Mouse (Mus musculus): Measurements from ENCODE around the gene Armh1. TPM values are rescaled to one million over a fixed set of nuclear protein-coding genes. Genes with fewer than 3 reads are reported as not detected.
A peak's percentile ranks its signal among the peaks of the same experiment; 100 is the strongest.

Gene Armh1
- polyA plus RNA-seq, 1 experiment from 2014 or later, result 1.1 TPM

GRCm38 (mm10) chr4:117280397-117280930 lies 28.5 kb upstream of the Armh1 start:
- Histone ChIP-seq H3K9ac (no peak overlapping the region), H3K4me1 (replicated peaks) (peaks cover 95% of the 10 kb centered on the region)

DNA sequence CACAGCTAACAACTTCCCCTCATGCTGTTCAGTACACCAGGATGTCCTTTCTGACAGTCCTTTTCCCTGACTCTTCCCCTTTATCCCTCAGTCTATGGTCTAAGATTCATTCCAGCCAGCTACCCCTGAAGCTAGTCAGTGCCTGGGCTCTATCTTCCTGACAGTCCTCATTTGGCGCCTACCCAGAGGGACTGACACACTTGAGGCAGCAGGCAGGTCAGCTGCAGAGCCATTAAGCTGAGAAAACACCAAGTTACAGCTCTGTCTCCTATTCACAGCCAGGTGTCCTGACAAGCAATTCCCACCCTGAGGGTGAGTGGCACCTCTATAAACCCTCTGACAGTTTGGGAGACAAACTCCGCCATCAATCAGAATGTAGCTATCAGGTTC lies 27.3 kb upstream of the Armh1 start:
- Histone ChIP-seq H3K9ac (0 out of 2 replicates have a peak overlapping the region, but pooled peaks have one; percentile 35), H3K27ac (0 out of 2 replicates have a peak overlapping the region, but pooled peaks have one; percentile 74), H3K4me3 (no peak overlapping the region), H3K4me1 (replicated peaks) (peaks cover 83% of the 10 kb centered on the region), H3K27me3 (no peaks in the 10 kb centered on the region), H3K36me3 (peaks cover 76% of the 10 kb centered on the region), H3K4me2 (no peak overlapping the region), H3K9me3 (no peaks in the 10 kb centered on the region)
- WGBS, result 77% methylated on average over 2 of the region's 2 CpGs
- no peak for ATAC-seq (ENCODE audit: low FRiP score)

More at GRCm38 (mm10) chr4:117280397-117280930, 28.5 kb upstream of the Armh1 start:
- peak overlapping the region; percentile 60 for H3K27ac ChIP-seq
- 81% methylated on average over 8 of the region's 8 CpGs for WGBS
- no peak for ATAC-seq (ENCODE audit: low FRiP score)
- H3K36me3 ChIP-seq, result peaks cover 76% of the 10 kb centered on the region
- no peak overlapping the region for H3K4me2 ChIP-seq
- no peaks in the 10 kb centered on the region for H3K9me3 ChIP-seq
- 0 out of 2 replicates have a peak, but pooled peaks cover 4% of the 10 kb centered on the region for H3K27me3 ChIP-seq
- no peak overlapping the region for H3K4me3 ChIP-seq

DNA sequence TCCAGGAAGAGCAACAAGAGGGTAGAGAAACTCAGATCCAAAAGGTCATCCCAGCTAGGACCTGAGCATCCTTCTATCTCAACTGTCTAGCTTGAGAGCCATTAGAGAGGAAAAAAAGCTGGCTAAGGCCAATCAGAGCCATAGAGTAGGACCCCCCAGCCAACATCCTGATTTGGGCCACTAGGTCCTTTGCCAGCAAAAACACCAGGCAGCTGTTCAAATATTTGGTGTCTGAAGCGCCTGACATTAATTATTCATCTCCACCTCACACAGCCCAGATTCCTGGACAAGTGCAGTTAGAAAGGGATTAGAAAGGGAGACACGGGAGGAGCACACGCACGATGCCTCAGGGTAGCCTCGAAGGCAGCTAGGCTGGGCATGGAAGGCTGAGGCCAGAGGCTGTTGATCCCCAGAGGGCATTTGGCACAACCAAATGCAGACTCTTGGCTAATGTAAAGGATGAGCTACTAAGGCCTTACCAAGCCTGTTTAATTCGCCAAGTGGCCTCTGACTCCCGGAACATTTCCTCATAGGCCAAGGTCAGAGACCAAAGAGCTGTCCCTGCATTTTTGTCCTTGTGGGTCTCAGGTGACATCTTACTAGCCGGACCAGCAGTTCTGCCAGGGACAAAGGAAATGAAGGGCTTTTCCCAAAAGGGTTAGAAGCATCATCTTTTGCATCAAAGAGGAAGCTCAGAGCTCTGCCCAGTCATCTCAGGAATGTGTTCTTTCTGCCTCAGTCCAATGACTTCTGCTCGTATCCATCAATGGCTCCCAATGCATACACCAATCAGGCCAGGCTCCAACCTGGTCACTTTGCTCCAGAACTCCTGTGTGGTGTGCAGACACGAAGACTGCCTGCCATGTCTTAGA lies 26.7 kb upstream of the Armh1 start:
- no peak overlapping the region for H3K9ac ChIP-seq
- ATAC-seq (ENCODE audit: low FRiP score), result no peak
- no peaks in the 10 kb centered on the region for H3K9me3 ChIP-seq
- 61% methylated on average over 10 of the region's 10 CpGs for WGBS
- no peak overlapping the region for H3K4me3 ChIP-seq
- peak overlapping the region; percentile 74 for H3K27ac ChIP-seq
- H3K36me3 ChIP-seq, result peaks cover 75% of the 10 kb centered on the region
- H3K4me1 ChIP-seq (replicated peaks), result peaks cover 77% of the 10 kb centered on the region
- no peak overlapping the region for H3K4me2 ChIP-seq
- H3K27me3 ChIP-seq, result no peaks in the 10 kb centered on the region

DNA sequence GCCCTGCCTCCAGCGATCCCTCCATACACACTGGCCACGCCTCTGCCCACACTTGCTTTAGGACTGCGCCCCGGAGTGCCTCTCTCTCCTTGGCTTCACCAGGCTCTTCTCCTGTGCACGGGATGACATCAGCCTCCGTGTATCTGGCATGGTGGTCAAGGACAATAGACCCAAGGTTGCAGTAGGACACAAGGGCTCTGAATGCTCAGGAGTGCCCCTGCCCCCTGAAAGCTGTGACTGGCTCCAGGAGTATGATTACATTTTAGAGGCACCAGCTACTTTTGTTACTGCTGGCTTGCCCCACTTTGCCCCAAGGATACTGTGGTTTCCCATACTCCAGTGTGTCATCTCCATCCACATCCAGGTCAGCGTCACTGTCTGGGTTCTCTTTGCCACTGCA lies 25.8 kb upstream of the Armh1 start:
- WGBS, result 90% methylated on average over 6 of the region's 7 CpGs
- peak overlapping the region; percentile 74 for H3K27ac ChIP-seq
- H3K4me2 ChIP-seq, result no peak overlapping the region
- H3K4me1 ChIP-seq (replicated peaks), result peaks cover 74% of the 10 kb centered on the region
- H3K9me3 ChIP-seq, result no peaks in the 10 kb centered on the region
- no peak overlapping the region for H3K9ac ChIP-seq
- no peak overlapping the region for H3K4me3 ChIP-seq
- ATAC-seq (ENCODE audit: low FRiP score), result no peak
- no peaks in the 10 kb centered on the region for H3K27me3 ChIP-seq
- peaks cover 75% of the 10 kb centered on the region for H3K36me3 ChIP-seq

DNA sequence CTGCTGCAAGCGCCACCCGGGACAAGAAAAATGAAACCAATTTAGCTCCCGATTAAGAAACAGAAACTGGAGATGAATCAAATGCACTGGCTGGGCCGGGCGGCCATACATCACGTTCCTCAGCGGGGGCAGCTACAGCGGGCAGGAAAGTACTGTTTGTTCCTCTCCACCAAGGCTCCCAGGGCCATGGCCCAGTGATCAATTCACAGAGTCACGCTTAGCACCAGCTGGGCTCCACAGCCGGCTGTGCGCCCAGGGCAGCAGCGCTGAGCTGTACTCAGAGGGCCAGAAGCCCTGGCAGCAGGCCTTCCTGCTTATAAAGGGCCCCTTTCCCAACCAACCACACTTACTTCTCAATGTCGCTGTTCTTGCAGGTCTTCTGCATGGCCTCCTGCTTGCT lies 25.1 kb upstream of the Armh1 start:
- Histone ChIP-seq H3K9me3 (no peaks in the 10 kb centered on the region), H3K27ac (peak overlapping the region; percentile 74), H3K4me1 (replicated peaks) (peaks cover 74% of the 10 kb centered on the region), H3K9ac (no peak overlapping the region; the same call in 1 of the 2 replicates), H3K4me3 (no peak overlapping the region), H3K36me3 (peaks cover 79% of the 10 kb centered on the region), H3K4me2 (no peak overlapping the region), H3K27me3 (no peaks in the 10 kb centered on the region)
- WGBS, result 67% methylated on average over 13 of the region's 13 CpGs
- ATAC-seq (ENCODE audit: low FRiP score), result no peak

- no peaks in the 10 kb centered on the region for H3K27me3 ChIP-seq
- H3K4me2 ChIP-seq, result no peak overlapping the region
- peak; percentile 29; the same call in 1 of the 2 replicates for ATAC-seq (ENCODE audit: low FRiP score)
- H3K4me1 ChIP-seq (replicated peaks), result peaks cover 74% of the 10 kb centered on the region
- H3K9ac ChIP-seq, result no peak overlapping the region; the same call in 1 of the 2 replicates
- 63% methylated on average over 17 of the region's 17 CpGs for WGBS
- H3K36me3 ChIP-seq, result peaks cover 80% of the 10 kb centered on the region
- no peak overlapping the region for H3K4me3 ChIP-seq
- H3K27ac ChIP-seq, result peak overlapping the region; percentile 74
- no peaks in the 10 kb centered on the region for H3K9me3 ChIP-seq
These were observed 24.4 kb upstream of the Armh1 start for GRCm38 (mm10) chr4:117276281-117276711.

- peaks cover 78% of the 10 kb centered on the region for H3K36me3 ChIP-seq
- 95% methylated on average over 4 of the region's 4 CpGs for WGBS
These were observed 22.8 kb upstream of the Armh1 start for GRCm38 (mm10) chr4:117274720-117275119.

DNA sequence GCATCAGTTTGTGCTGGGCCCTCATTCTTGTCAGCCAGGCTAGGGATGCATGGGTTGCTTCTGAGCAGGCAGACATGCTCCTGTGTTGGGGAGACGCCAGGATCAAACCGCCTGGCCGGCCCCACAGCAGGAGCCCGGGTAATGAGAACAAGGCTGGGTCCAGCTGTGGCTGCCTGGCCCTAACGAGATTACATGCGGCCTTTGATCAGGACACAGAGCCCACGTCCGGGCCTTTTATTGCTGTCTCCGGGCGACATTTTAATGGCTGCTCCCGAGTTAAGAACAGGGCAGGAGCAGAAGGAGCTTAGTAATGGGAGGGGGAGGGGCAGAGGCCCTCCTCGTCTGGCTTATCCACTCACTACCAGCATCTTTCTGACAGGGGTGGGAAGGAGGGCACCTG lies 20.5 kb upstream of the Armh1 start:
- WGBS, result 11% methylated on average over 12 of the region's 12 CpGs
- H3K27me3 ChIP-seq, result peaks cover 11% of the 10 kb centered on the region

More at GRCm38 (mm10) chr4:117274720-117275119, 22.8 kb upstream of the Armh1 start:
- peaks cover 63% of the 10 kb centered on the region for H3K4me1 ChIP-seq (replicated peaks)
- H3K27ac ChIP-seq, result no peak overlapping the region
- no peak overlapping the region for H3K4me3 ChIP-seq
- no peak overlapping the region for H3K4me2 ChIP-seq
- H3K27me3 ChIP-seq, result 0 out of 2 replicates have a peak, but pooled peaks cover 1% of the 10 kb centered on the region
- H3K9me3 ChIP-seq, result no peaks in the 10 kb centered on the region
- H3K9ac ChIP-seq, result no peak overlapping the region
- ATAC-seq (ENCODE audit: low FRiP score), result no peak

GRCm38 (mm10) chr4:117270278-117270677 lies 18.4 kb upstream of the Armh1 start:
- H3K27ac ChIP-seq, result no peak overlapping the region
- 16% methylated on average over 6 of the region's 6 CpGs for WGBS
- no peak overlapping the region for H3K4me3 ChIP-seq
- H3K36me3 ChIP-seq, result peaks cover 37% of the 10 kb centered on the region
- H3K9me3 ChIP-seq, result no peaks in the 10 kb centered on the region
- peaks cover 22% of the 10 kb centered on the region for H3K4me1 ChIP-seq (replicated peaks)
- no peak overlapping the region for H3K4me2 ChIP-seq
- H3K27me3 ChIP-seq, result peaks cover 18% of the 10 kb centered on the region
- H3K9ac ChIP-seq, result no peak overlapping the region
- ATAC-seq (ENCODE audit: low FRiP score), result peak; percentile 53

More for the DNA sequence above, 20.5 kb upstream of the Armh1 start:
- H3K4me3 ChIP-seq, result no peak overlapping the region
- peaks cover 41% of the 10 kb centered on the region for H3K4me1 ChIP-seq (replicated peaks)
- H3K9ac ChIP-seq, result 0 out of 2 replicates have a peak overlapping the region, but pooled peaks have one; percentile 15
- no peak overlapping the region for H3K4me2 ChIP-seq
- no peaks in the 10 kb centered on the region for H3K9me3 ChIP-seq
- peaks cover 58% of the 10 kb centered on the region for H3K36me3 ChIP-seq
- ATAC-seq (ENCODE audit: low FRiP score), result no peak
- H3K27ac ChIP-seq, result peak overlapping the region; percentile 68

DNA sequence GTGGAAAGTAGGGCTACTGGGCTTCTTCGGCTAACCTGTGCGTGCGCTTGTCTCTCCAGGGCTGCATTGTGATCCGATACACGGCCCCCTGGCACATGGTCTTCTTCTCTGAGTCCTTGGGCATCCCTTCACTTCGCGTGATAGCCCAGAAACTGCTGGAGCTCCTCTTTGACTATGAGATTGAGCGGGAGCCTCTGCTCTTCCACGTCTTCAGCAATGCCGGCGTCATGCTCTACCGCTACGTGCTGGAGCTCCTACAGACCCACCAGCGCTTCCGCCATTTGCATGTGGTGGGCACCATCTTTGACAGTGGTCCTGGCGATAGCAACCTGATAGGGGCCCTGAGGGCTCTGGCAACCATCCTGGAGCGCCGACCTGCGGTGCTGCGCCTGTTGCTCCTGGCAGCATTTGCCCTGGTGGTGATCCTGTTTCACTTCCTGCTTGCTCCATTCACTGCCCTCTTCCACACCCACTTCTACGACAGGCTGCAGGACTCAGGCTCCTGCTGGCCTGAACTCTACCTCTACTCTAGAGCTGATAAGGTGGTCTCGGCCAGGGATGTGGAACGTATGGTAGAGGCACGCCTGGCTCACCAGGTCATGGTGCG lies 16.0 kb upstream of the Armh1 start:
- WGBS, result 89% methylated on average over 25 of the region's 25 CpGs
- peaks cover 18% of the 10 kb centered on the region for H3K27me3 ChIP-seq
- ATAC-seq (ENCODE audit: low FRiP score), result no peak

DNA sequence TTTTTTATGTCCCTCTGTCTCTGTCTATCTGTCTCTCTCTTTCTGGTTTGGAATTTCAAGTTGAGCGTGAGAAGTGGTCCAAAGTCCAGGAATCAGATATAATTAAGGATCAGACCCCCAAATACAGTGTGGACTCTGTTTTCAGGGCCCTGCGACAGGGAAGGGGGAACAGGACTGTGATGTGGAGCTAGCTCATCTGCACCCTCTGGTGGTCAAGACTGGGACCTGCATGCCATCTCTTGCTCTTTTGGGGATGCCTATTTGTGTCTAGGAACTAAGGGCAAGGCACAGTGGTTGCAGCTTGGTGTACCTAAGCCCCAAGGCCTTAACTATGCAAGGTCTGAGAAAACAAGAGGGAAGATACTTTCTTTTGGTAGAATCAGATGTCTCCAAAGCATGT lies 15.4 kb upstream of the Armh1 start:
- Histone ChIP-seq H3K27me3 (peaks cover 18% of the 10 kb centered on the region), H3K4me2 (no peak overlapping the region)
- 5% methylated on average over 2 of the region's 2 CpGs for WGBS

More for the DNA sequence above, 16.0 kb upstream of the Armh1 start:
- no peak overlapping the region for H3K4me3 ChIP-seq
- H3K27ac ChIP-seq, result no peak overlapping the region
- no peak overlapping the region for H3K4me2 ChIP-seq
- peaks cover 19% of the 10 kb centered on the region for H3K4me1 ChIP-seq (replicated peaks)
- no peaks in the 10 kb centered on the region for H3K9me3 ChIP-seq
- peaks cover 17% of the 10 kb centered on the region for H3K36me3 ChIP-seq
- H3K9ac ChIP-seq, result no peak overlapping the region

GRCm38 (mm10) chr4:117262987-117263386 lies 11.1 kb upstream of the Armh1 start:
- no peak overlapping the region for H3K9ac ChIP-seq
- H3K4me2 ChIP-seq, result no peak overlapping the region
- peaks cover 4% of the 10 kb centered on the region for H3K4me1 ChIP-seq (replicated peaks)
- H3K4me3 ChIP-seq, result no peak overlapping the region
- H3K27ac ChIP-seq, result no peak overlapping the region
- H3K27me3 ChIP-seq, result 0 out of 2 replicates have a peak, but pooled peaks cover 6% of the 10 kb centered on the region
- 61% methylated on average over 8 of the region's 8 CpGs for WGBS
- H3K36me3 ChIP-seq, result no peaks in the 10 kb centered on the region; the same call in 1 of the 2 replicates
- H3K9me3 ChIP-seq, result no peaks in the 10 kb centered on the region
- ATAC-seq (ENCODE audit: low FRiP score), result no peak

More for the DNA sequence above, 15.4 kb upstream of the Armh1 start:
- no peak overlapping the region for H3K9ac ChIP-seq
- H3K4me3 ChIP-seq, result no peak overlapping the region
- no peak for ATAC-seq (ENCODE audit: low FRiP score)
- no peak overlapping the region for H3K27ac ChIP-seq
- peaks cover 15% of the 10 kb centered on the region for H3K4me1 ChIP-seq (replicated peaks)
- no peaks in the 10 kb centered on the region for H3K9me3 ChIP-seq
- H3K36me3 ChIP-seq, result peaks cover 11% of the 10 kb centered on the region
